Mouse (Mus musculus) ES-E14 (cell line): ENCODE measurements around the gene Pbx2.

Source experiments
- CHD2 ChIP-seq: IDR thresholded peaks from 2 replicates; pipeline ENCODE4 v1.6.1; 2014; ENCODE audit warnings: mild to moderate bottlenecking, low read depth, low read length, inconsistent platforms
- HCFC1 ChIP-seq: IDR thresholded peaks from 2 replicates; pipeline ENCODE4 v1.6.1; 2012; ENCODE audit warnings: low read length, inconsistent platforms, borderline replicate concordance; ENCODE audit not compliant: insufficient read depth
- MAFK ChIP-seq: IDR thresholded peaks from 2 replicates; pipeline ENCODE4 v1.6.1; 2014; ENCODE audit warnings: mild to moderate bottlenecking, low read depth, low read length, inconsistent platforms; ENCODE audit not compliant: insufficient read depth
- ZC3H11A ChIP-seq: IDR thresholded peaks from 2 replicates; pipeline ENCODE4 v1.6.1; 2012; ENCODE audit warnings: low read depth, mild to moderate bottlenecking, inconsistent platforms, low read length, borderline replicate concordance
- ZNF384 ChIP-seq: IDR thresholded peaks from 2 replicates; pipeline ENCODE4 v1.6.1; 2012; ENCODE audit warnings: low read depth, low read length, inconsistent platforms

- TF ChIP-seq MAFK (no peak), CHD2 (no peak), ZNF384 (no peak), HCFC1 (no peak), ZC3H11A (no peak)
Measured at GRCm38 (mm10) chr17:34556406-34556805, 34.7 kb upstream of the Pbx2 start.
